Mouse (Mus musculus): Measurements from ENCODE around the gene Crhbp.

DNA sequence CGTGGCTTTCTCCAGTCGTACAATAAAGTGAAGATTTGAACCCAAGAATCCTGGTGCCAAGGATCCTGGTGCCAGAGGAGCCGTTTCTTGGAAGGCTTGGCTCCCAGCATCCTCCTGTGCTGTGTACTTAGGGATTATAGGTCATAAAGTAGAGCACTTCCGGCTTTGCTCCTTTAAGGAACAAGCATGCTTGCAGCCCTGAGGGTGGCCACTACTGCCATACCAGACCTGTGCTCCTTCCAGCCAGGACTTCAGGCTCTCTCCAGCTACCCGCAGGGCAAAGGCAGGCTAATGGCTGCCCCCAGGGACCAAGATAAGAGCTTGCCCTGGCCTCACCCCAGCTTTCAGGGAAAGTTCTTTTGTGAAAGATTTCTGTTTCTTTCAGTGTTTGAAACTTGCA lies 48.6 kb upstream of the Crhbp start:
- TF ChIP-seq CTCF (conservative IDR thresholded peaks at IDR 0.05; ENCODE audit: low read length): no peak
- TF ChIP-seq NANOG (IDR thresholded peaks at IDR 0.05; ENCODE audit: borderline replicate concordance, low read length): no peak
